Mouse (Mus musculus) kidney, embryonic 15.5 days (tissue): ENCODE results near the gene Ahcyl2. TPM values are rescaled to one million over a fixed set of nuclear protein-coding genes. Genes with fewer than 3 reads are reported as not detected.

ENCODE experiments used
- ATAC-seq: fragments of 200-750 bp; cut with Nextera tagmentation; replicated peaks from 2 replicates; pipeline ENCODE4 v1.8.0; 2017; ENCODE audit warnings: moderate TSS enrichment; ENCODE audit not compliant: low FRiP score
- H3K27ac ChIP-seq: fragments of 300-500 bp; sonication (generic); 2 replicates; pipeline ENCODE4 v1.5.1; 2015; ENCODE audit warnings: mild to moderate bottlenecking, inconsistent platforms
- H3K27me3 ChIP-seq: fragments of 300-500 bp; sonication (generic); 2 replicates; pipeline ENCODE4 v1.6.1; 2015; ENCODE audit warnings: inconsistent platforms
- H3K36me3 ChIP-seq: fragments of 300-500 bp; sonication (generic); 2 replicates; pipeline ENCODE4 v1.6.1; 2015; ENCODE audit warnings: inconsistent platforms
- H3K4me1 ChIP-seq: fragments of 300-500 bp; sonication (generic); 2 replicates; pipeline ENCODE4 v1.6.1; 2015; ENCODE audit warnings: inconsistent platforms
- H3K4me2 ChIP-seq: fragments of 300-500 bp; sonication (generic); 2 replicates; pipeline ENCODE4 v1.6.1; 2015; ENCODE audit warnings: moderate library complexity, mild to moderate bottlenecking, inconsistent platforms
- H3K4me3 ChIP-seq: fragments of 300-500 bp; sonication (generic); replicated peaks from 2 replicates; pipeline ENCODE4 v1.5.1; 2015; ENCODE audit warnings: mild to moderate bottlenecking, inconsistent platforms
- H3K9ac ChIP-seq: fragments of 300-500 bp; sonication (generic); 2 replicates; pipeline ENCODE4 v1.6.1; 2015; ENCODE audit warnings: mild to moderate bottlenecking, inconsistent platforms
- H3K9me3 ChIP-seq: fragments of 300-500 bp; sonication (generic); replicated peaks from 2 replicates; pipeline ENCODE4 v1.6.1; 2016; ENCODE audit warnings: inconsistent platforms
- WGBS: fragments of 180-500 bp; shearing (Covaris S2); methylation state at CpG from one replicate; pipeline ENCODE4 v1.1.7; 2015; ENCODE audit warnings: mixed read lengths; 5-methylcytosine and 5-hydroxymethylcytosine counted together
- polyA plus RNA-seq: library from polyadenylated mRNA; unstranded; fragments of >200 nt; fragmentation: Nextera tagmentation; extraction: Ambion mirVana; gene quantifications from 2 replicates; pipeline ENCODE4 v1.2.1, GENCODE M21; 2015

The Ahcyl2 gene
- polyA plus RNA-seq, 1 experiment from 2014 or later: 16.1 TPM

- no peak for ATAC-seq
- Histone ChIP-seq H3K27ac (no peak overlapping the region), H3K36me3 (no peaks in the 10 kb centered on the region), H3K9me3 (no peaks in the 10 kb centered on the region), H3K4me2 (no peak overlapping the region), H3K4me1 (no peaks in the 10 kb centered on the region), H3K27me3 (no peaks in the 10 kb centered on the region), H3K9ac (no peak overlapping the region), H3K4me3 (no peak overlapping the region)
- WGBS: 85% methylated on average over 1 of the region's 1 CpGs
These were observed 72.2 kb downstream of the Ahcyl2 start for GRCm38 (mm10) chr6:29840008-29840407.

GRCm38 (mm10) chr6:29841461-29841860 lies 73.7 kb downstream of the Ahcyl2 start:
- H3K9me3 ChIP-seq: no peaks in the 10 kb centered on the region
- no peak overlapping the region for H3K9ac ChIP-seq
- no peak overlapping the region for H3K27ac ChIP-seq
- no peak overlapping the region for H3K4me3 ChIP-seq
- no peaks in the 10 kb centered on the region for H3K4me1 ChIP-seq
- 90% methylated on average over 2 of the region's 2 CpGs for WGBS
- H3K36me3 ChIP-seq: no peaks in the 10 kb centered on the region
- ATAC-seq: no peak
- H3K4me2 ChIP-seq: no peak overlapping the region
- H3K27me3 ChIP-seq: no peaks in the 10 kb centered on the region

- no peak for ATAC-seq
- WGBS: 67% methylated on average over 5 of the region's 5 CpGs
- Histone ChIP-seq H3K36me3 (no peaks in the 10 kb centered on the region), H3K4me2 (no peak overlapping the region), H3K9ac (no peak overlapping the region), H3K27me3 (no peaks in the 10 kb centered on the region), H3K27ac (peak overlapping the region; percentile 34), H3K4me1 (0 out of 2 replicates have a peak, but pooled peaks cover 3% of the 10 kb centered on the region), H3K9me3 (no peaks in the 10 kb centered on the region), H3K4me3 (no peak overlapping the region)
These were observed 79.9 kb downstream of the Ahcyl2 start for GRCm38 (mm10) chr6:29847643-29848166.

GRCm38 (mm10) chr6:29848808-29849207 lies 81.0 kb downstream of the Ahcyl2 start:
- Histone ChIP-seq H3K27ac (peak overlapping the region; percentile 59), H3K9me3 (no peaks in the 10 kb centered on the region), H3K4me3 (no peak overlapping the region), H3K4me1 (peaks cover 3% of the 10 kb centered on the region; the same call in 1 of the 2 replicates), H3K36me3 (no peaks in the 10 kb centered on the region), H3K9ac (no peak overlapping the region), H3K27me3 (no peaks in the 10 kb centered on the region), H3K4me2 (no peak overlapping the region)
- 46% methylated on average over 3 of the region's 3 CpGs for WGBS
- ATAC-seq: peak; percentile 66

GRCm38 (mm10) chr6:29850096-29850495 lies 82.3 kb downstream of the Ahcyl2 start:
- Histone ChIP-seq H3K9ac (no peak overlapping the region), H3K4me2 (no peak overlapping the region), H3K4me3 (no peak overlapping the region), H3K4me1 (peaks cover 3% of the 10 kb centered on the region; the same call in 1 of the 2 replicates), H3K9me3 (no peaks in the 10 kb centered on the region), H3K27ac (no peak overlapping the region), H3K36me3 (no peaks in the 10 kb centered on the region), H3K27me3 (no peaks in the 10 kb centered on the region)
- ATAC-seq: no peak
- WGBS: 85% methylated on average over 1 of the region's 1 CpGs

GRCm38 (mm10) chr6:29850747-29851146 lies 82.9 kb downstream of the Ahcyl2 start:
- WGBS: 55% methylated on average over 2 of the region's 2 CpGs
- Histone ChIP-seq H3K9me3 (no peaks in the 10 kb centered on the region), H3K4me1 (peaks cover 3% of the 10 kb centered on the region; the same call in 1 of the 2 replicates), H3K27me3 (no peaks in the 10 kb centered on the region), H3K4me3 (no peak overlapping the region), H3K36me3 (no peaks in the 10 kb centered on the region), H3K4me2 (no peak overlapping the region), H3K27ac (no peak overlapping the region), H3K9ac (no peak overlapping the region)
- ATAC-seq: no peak

GRCm38 (mm10) chr6:29851873-29852272 lies 84.1 kb downstream of the Ahcyl2 start:
- ATAC-seq: no peak
- 85% methylated on average over 3 of the region's 3 CpGs for WGBS
- Histone ChIP-seq H3K9me3 (no peaks in the 10 kb centered on the region), H3K27me3 (no peaks in the 10 kb centered on the region), H3K9ac (no peak overlapping the region), H3K27ac (no peak overlapping the region), H3K4me1 (peaks cover 3% of the 10 kb centered on the region; the same call in 1 of the 2 replicates), H3K36me3 (no peaks in the 10 kb centered on the region), H3K4me3 (no peak overlapping the region), H3K4me2 (no peak overlapping the region)

- peak; percentile 62; the same call in 1 of the 2 replicates for ATAC-seq
- no peak overlapping the region for H3K9ac ChIP-seq
These were observed 85.5 kb downstream of the Ahcyl2 start for GRCm38 (mm10) chr6:29853213-29853899.

GRCm38 (mm10) chr6:29853900-29854390 lies 86.1 kb downstream of the Ahcyl2 start:
- H3K27me3 ChIP-seq: no peaks in the 10 kb centered on the region
- H3K9ac ChIP-seq: no peak overlapping the region
- no peaks in the 10 kb centered on the region for H3K9me3 ChIP-seq
- no peak overlapping the region for H3K4me2 ChIP-seq
- H3K36me3 ChIP-seq: no peaks in the 10 kb centered on the region
- no peak overlapping the region for H3K4me3 ChIP-seq
- ATAC-seq: no peak
- no peak overlapping the region for H3K27ac ChIP-seq
- peaks cover 4% of the 10 kb centered on the region for H3K4me1 ChIP-seq
- 87% methylated on average over 6 of the region's 6 CpGs for WGBS

More at GRCm38 (mm10) chr6:29853213-29853899, 85.5 kb downstream of the Ahcyl2 start:
- H3K4me2 ChIP-seq: peak overlapping the region; percentile 45
- H3K36me3 ChIP-seq: no peaks in the 10 kb centered on the region
- no peak overlapping the region for H3K27ac ChIP-seq
- H3K9me3 ChIP-seq: no peaks in the 10 kb centered on the region
- H3K4me1 ChIP-seq: peaks cover 1% of the 10 kb centered on the region
- 26% methylated on average over 12 of the region's 12 CpGs for WGBS
- H3K27me3 ChIP-seq: no peaks in the 10 kb centered on the region
- H3K4me3 ChIP-seq: 0 out of 2 replicates have a peak overlapping the region, but pooled peaks have one; percentile 14

- ATAC-seq: no peak
- H3K9ac ChIP-seq: no peak overlapping the region
- peaks cover 7% of the 10 kb centered on the region for H3K4me1 ChIP-seq
- 0 out of 2 replicates have a peak overlapping the region, but pooled peaks have one; percentile 11 for H3K27ac ChIP-seq
- no peaks in the 10 kb centered on the region for H3K27me3 ChIP-seq
- H3K4me3 ChIP-seq: no peak overlapping the region
- H3K9me3 ChIP-seq: no peaks in the 10 kb centered on the region
- no peak overlapping the region for H3K4me2 ChIP-seq
- 71% methylated on average over 6 of the region's 6 CpGs for WGBS
- no peaks in the 10 kb centered on the region for H3K36me3 ChIP-seq
These were observed 90.8 kb downstream of the Ahcyl2 start for GRCm38 (mm10) chr6:29858619-29859018.

GRCm38 (mm10) chr6:29859344-29859743 lies 91.5 kb downstream of the Ahcyl2 start:
- Histone ChIP-seq H3K27me3 (no peaks in the 10 kb centered on the region), H3K4me1 (peaks cover 7% of the 10 kb centered on the region; the same call in 1 of the 2 replicates), H3K9me3 (no peaks in the 10 kb centered on the region), H3K4me3 (no peak overlapping the region), H3K36me3 (no peaks in the 10 kb centered on the region), H3K9ac (no peak overlapping the region), H3K27ac (peak overlapping the region; percentile 65; the same call in 1 of the 2 replicates), H3K4me2 (no peak overlapping the region)
- WGBS: 67% methylated on average over 4 of the region's 4 CpGs
- ATAC-seq: no peak

GRCm38 (mm10) chr6:29860238-29860637 lies 92.4 kb downstream of the Ahcyl2 start:
- Histone ChIP-seq H3K4me3 (no peak overlapping the region), H3K27me3 (no peaks in the 10 kb centered on the region), H3K9ac (no peak overlapping the region), H3K4me1 (peaks cover 7% of the 10 kb centered on the region; the same call in 1 of the 2 replicates), H3K27ac (no peak overlapping the region), H3K36me3 (no peaks in the 10 kb centered on the region), H3K9me3 (no peaks in the 10 kb centered on the region), H3K4me2 (no peak overlapping the region)
- 0 out of 2 replicates have a peak, but pooled peaks have one; percentile 43 for ATAC-seq
- WGBS: 88% methylated on average over 3 of the region's 3 CpGs
